Mouse (Mus musculus): Measurements from ENCODE around the gene Mybpc1.

DNA sequence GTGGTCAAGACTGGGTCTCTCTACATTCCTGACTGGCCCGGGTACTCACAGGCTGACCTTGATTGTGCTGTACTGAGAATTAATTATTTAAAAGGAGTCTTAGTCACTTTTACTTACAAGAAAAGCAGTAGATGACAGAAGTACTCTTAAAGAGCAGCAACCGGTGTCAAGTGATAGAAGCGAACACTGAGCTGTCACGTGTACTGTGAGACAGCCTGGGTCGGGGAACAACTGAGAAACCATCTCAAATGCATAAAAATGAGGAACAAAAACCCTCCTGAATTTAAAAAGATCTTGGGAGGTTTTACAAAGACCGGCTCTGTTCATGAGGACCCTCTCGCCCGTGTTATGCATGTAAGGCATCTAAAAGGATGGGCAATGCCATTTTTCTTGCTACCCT is 112.3 kb downstream of the Mybpc1 start:
- TF ChIP-seq CTCF (IDR thresholded peaks at IDR 0.05; ENCODE audit: low read depth, low read length) = no peak
- TF ChIP-seq POLR2A (IDR thresholded peaks at IDR 0.05; ENCODE audit: borderline replicate concordance, low read depth, low read length) = no peak
